Mouse (Mus musculus) adrenal gland, postnatal 25 days (tissue): Measurements from ENCODE around the gene Lgals3bp. TPM values are rescaled to one million over a fixed set of nuclear protein-coding genes. Genes with fewer than 3 reads are reported as not detected.
A peak's percentile ranks its signal among the peaks of the same experiment; 100 is the strongest.

Experiments
- DNase-seq: peaks from one replicate; pipeline ENCODE4 v3.0.0; 2021; ENCODE audit warnings: mixed read lengths
- total RNA-seq: library from RNA; stranded (reverse); gene quantifications from 2 replicates; pipeline ENCODE4 v1.2.3, GENCODE M21; 2021

Lgals3bp gene
- total RNA-seq, 1 experiment from 2014 or later, result 86.6 TPM

- DNase-seq, result peak; percentile 81
These were observed 21.5 kb upstream of the Lgals3bp start for GRCm38 (mm10) chr11:118423266-118423971.

GRCm38 (mm10) chr11:118420261-118420660 lies 18.4 kb upstream of the Lgals3bp start:
- DNase-seq, result no peak

GRCm38 (mm10) chr11:118418834-118419504 lies 17.1 kb upstream of the Lgals3bp start, which contains the start of gene Cant1:
Gene Cant1 (minus strand): TSS chr11:118419086.
- DNase-seq, result peak; percentile 96

GRCm38 (mm10) chr11:118418442-118418833 lies 16.5 kb upstream of the Lgals3bp start:
- DNase-seq, result no peak

GRCm38 (mm10) chr11:118417496-118417895 lies 15.6 kb upstream of the Lgals3bp start:
- no peak for DNase-seq

- DNase-seq, result no peak
These were observed 14.2 kb upstream of the Lgals3bp start for GRCm38 (mm10) chr11:118416046-118416445.

- DNase-seq, result no peak
These were observed 13.7 kb upstream of the Lgals3bp start for GRCm38 (mm10) chr11:118415630-118416029.

GRCm38 (mm10) chr11:118414270-118414669 lies 12.4 kb upstream of the Lgals3bp start:
- DNase-seq, result no peak

- no peak for DNase-seq
These were observed 11.2 kb upstream of the Lgals3bp start for GRCm38 (mm10) chr11:118413055-118413454.

- DNase-seq, result no peak
These were observed 10.7 kb upstream of the Lgals3bp start for GRCm38 (mm10) chr11:118412601-118413000.

- DNase-seq, result no peak
These were observed 9.4 kb upstream of the Lgals3bp start for GRCm38 (mm10) chr11:118411271-118411670.

- DNase-seq, result no peak
These were observed 8.6 kb upstream of the Lgals3bp start for GRCm38 (mm10) chr11:118410479-118410878.

GRCm38 (mm10) chr11:118410073-118410444 lies 8.2 kb upstream of the Lgals3bp start:
- no peak for DNase-seq

- DNase-seq, result no peak
These were observed 7.5 kb upstream of the Lgals3bp start for GRCm38 (mm10) chr11:118409106-118410072.

GRCm38 (mm10) chr11:118408051-118408740 lies 6.3 kb upstream of the Lgals3bp start:
- DNase-seq, result no peak

- peak; percentile 58 for DNase-seq
These were observed 5.5 kb upstream of the Lgals3bp start for GRCm38 (mm10) chr11:118407318-118407910.

GRCm38 (mm10) chr11:118406521-118406920 lies 4.6 kb upstream of the Lgals3bp start:
- no peak for DNase-seq

- no peak for DNase-seq
These were observed 3.4 kb upstream of the Lgals3bp start for GRCm38 (mm10) chr11:118405311-118405710.

- DNase-seq, result no peak
These were observed 2.3 kb upstream of the Lgals3bp start for GRCm38 (mm10) chr11:118403951-118404899.

- no peak for DNase-seq
These were observed 1.3 kb upstream of the Lgals3bp start for GRCm38 (mm10) chr11:118403183-118403582.
